Mouse (Mus musculus) liver, embryonic 15.5 days (tissue): ENCODE measurements around the gene 5830473C10Rik. TPM values are rescaled to one million over a fixed set of nuclear protein-coding genes. Genes with fewer than 3 reads are reported as not detected.

Experiments
- polyA plus RNA-seq: library from polyadenylated mRNA; unstranded; fragments of >200 nt; fragmentation: Nextera tagmentation; extraction: Ambion mirVana; gene quantifications from 2 replicates; pipeline ENCODE4 v1.2.1, GENCODE M21; 2015

Gene 5830473C10Rik
- polyA plus RNA-seq, 1 experiment from 2014 or later, result 1.0 TPM

Other genes with a start within 250 kb of the 5830473C10Rik start
- 7.8 and 8.8 TPM in 2 replicates for gene Ankrd17, start 194.5 kb upstream of the 5830473C10Rik start, polyA plus RNA-seq
- gene Gm9958, start 193.9 kb upstream of the 5830473C10Rik start, polyA plus RNA-seq, result 1.8 and 2.4 TPM in 2 replicates
- gene Alb, start 100.2 kb upstream of the 5830473C10Rik start, polyA plus RNA-seq, result 4,949 and 6,319 TPM in 2 replicates
- gene Afp, start 70.4 kb upstream of the 5830473C10Rik start, polyA plus RNA-seq, result 11,398 and 12,524 TPM in 2 replicates
- 22.4 and 25.9 TPM in 2 replicates for gene Afm, start 42.2 kb upstream of the 5830473C10Rik start, polyA plus RNA-seq
- gene Rassf6, start 79.5 kb downstream of the 5830473C10Rik start, polyA plus RNA-seq, result 4.8 and 5.5 TPM in 2 replicates
- gene Cxcl5, start 198.3 kb downstream of the 5830473C10Rik start, polyA plus RNA-seq, result 0.40 and 0.69 TPM in 2 replicates
- 141 and 147 TPM in 2 replicates for gene Ppbp, start 207.4 kb downstream of the 5830473C10Rik start, polyA plus RNA-seq
- gene Pf4, start 211.3 kb downstream of the 5830473C10Rik start, polyA plus RNA-seq, result 267 and 300 TPM in 2 replicates
- gene Cxcl3, start 225.0 kb downstream of the 5830473C10Rik start, polyA plus RNA-seq, result not detected in 2 replicates
- not detected in 2 replicates for gene Cxcl15, start 233.4 kb downstream of the 5830473C10Rik start, polyA plus RNA-seq